Mouse (Mus musculus) layer of hippocampus, adult 9-10 months (tissue): ENCODE measurements around the gene Zfp169.
"Not testable (repeated sequence)": the region's sequence is repeated elsewhere in the genome, so short reads cannot be mapped to it uniquely, and the experiment has no call there.

Experiments used
- DNase-seq: peaks from one replicate; pipeline ENCODE4 v3.0.0; 2022; ENCODE audit warnings: low spot score

The Zfp169 gene

DNA sequence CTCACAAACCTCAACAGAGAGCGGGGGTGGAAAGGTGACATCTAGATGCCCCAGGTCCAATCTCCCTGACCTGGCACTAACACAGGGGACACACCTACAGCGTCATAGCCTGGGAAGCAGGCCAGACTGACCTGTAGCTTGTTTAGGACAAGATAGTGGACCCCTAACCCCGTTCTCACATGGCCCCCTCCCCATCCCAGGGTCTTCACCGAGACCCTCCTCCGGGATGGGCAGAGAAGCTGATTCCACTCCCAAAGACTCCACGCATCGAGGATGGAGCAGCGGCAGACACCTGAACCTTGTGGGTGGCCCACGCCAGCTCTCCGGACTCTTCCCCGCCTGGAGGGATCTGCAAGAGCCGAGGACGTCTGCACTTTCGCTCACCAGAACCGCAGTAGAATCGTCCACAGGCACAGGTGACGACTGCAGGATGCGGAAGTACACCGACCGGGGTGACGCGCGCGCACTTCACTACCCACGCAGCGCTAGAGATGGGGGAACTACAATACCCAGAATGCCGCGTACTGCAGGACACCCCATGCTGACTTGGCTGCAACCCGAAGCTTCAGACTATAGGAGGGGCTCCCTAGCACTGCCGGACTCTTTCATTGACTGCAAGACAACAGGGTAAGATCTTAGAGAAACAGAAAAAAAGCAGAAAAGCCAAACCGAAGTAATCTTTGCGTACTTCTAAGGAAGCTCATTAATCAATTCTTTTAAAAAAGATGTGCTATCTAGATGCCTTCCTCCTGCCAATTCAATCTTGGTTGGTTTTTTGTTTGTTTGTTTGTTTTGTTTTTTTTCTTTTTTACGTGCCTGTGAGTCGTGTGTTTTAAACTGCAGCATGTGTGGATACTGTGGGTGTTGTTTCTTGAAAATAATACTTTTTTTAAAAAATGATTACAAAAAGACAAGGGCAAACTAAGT is at the start of gene Zfp169, which contains the start of gene A830005F24Rik:
Gene Zfp169 (minus strand): TSS at position 449 of the 927 bp plus-strand sequence.
Gene A830005F24Rik (plus strand): TSS at position 568 of the 927 bp plus-strand sequence.
- DNase-seq: peak; percentile 78

DNA sequence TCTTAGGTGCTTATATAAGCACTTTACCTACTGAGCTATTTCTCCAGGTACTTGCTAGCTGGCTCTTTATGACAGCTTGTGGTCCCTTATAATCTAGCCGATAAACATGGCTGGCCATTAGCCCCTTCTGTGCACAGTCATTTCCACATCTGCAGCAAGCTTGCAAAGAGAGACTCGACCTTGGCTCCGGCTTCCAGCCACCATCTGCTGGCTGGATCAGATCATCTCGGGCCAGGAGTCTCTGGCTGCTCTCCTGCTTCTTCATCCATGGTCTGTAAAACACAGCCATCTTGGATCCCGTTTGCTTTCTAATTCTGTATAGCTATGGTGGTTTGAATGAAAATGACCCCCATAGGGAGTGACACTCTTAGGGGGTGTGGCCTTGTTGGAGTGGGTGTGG is 49.1 kb upstream of the Zfp169 start:
- no peak for DNase-seq

GRCm38 (mm10) chr13:48561481-48561880 is 48.2 kb upstream of the Zfp169 start:
- DNase-seq: no peak

DNA sequence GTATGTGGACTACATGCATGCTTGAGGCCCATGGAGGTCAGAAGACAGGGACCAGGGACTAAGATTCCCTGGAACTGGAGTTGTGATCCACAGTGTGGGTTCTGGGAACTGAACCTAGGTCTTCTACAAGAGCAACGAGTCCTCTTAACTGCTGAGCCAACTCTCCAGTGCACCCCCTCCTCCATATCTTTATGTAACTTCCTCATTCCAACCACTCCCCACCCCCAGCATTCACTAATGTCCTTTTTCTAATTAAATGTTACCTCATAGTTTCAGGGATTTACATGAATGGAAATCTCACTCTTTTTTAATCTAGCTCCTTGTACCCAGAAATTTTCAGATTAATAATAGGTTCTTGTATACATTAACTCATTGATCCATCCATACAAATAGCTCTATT is 42.7 kb upstream of the Zfp169 start:
- no peak for DNase-seq

- DNase-seq: no peak
Observed at GRCm38 (mm10) chr13:48554552-48554951, 41.3 kb upstream of the Zfp169 start.

- no peak for DNase-seq
Observed at GRCm38 (mm10) chr13:48553511-48553910, 40.3 kb upstream of the Zfp169 start.

DNA sequence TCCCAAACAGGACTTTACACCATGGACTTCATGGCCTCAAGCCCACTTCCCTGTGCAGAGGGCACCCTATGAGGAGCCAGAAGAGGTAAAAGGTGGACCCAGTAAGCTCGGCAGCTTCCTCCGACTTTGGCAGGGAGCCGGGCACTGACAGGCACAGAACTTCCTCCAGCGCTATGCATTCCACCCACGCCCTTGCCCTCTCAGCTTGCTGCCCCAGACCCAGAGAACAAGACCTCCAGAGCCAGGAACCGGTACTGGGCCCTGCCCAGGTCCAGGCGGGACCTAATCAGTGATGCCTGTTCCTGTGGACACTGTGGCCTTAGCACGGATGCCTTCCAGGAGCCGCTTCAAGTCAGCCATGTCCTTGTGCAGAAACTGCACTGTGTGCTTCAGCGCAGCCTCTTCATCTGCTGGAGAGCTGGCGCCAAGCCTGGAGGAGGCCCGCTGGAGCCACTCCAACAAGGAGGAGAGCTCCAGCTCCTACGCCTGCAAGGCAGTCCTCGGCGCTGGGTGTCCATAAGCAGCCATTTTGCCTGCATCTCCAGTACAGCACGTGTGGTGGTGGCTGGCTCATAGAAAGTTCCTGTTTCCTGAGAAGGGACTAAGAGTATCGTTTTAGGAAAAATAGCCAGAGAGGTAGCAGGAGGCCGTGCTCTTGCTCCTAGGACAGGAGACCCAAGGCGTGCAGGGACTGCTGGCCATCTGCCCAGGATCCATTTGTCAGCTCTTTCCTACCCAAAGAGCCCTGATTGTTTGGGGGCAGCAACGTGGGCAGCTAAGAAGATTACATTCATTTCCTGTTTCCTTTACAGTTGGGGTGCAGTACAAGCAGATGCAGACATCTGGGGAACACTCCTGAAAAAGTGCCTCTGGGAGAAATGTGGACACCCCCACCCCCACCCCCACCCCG is 39.2 kb upstream of the Zfp169 start:
- DNase-seq: peak; percentile 63

DNA sequence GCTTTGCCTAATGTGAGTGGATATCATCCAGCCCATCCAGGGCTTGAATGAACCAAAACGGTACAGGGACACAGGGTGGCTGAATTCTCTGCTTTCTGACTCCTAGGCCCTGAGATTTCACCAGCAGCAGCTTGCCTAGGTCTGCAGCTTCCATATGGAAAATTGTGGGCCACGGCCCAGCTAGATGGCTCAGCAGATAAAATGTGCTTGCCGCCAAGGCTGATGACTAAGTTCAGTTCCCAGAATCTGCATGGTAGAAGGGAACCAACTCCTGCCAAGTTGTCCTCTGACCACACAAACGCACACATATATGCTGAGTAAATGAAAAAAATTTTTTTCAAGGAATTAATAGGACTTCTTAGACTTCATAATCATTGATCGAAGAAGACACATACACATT is 35.0 kb upstream of the Zfp169 start:
- DNase-seq: no peak

DNA sequence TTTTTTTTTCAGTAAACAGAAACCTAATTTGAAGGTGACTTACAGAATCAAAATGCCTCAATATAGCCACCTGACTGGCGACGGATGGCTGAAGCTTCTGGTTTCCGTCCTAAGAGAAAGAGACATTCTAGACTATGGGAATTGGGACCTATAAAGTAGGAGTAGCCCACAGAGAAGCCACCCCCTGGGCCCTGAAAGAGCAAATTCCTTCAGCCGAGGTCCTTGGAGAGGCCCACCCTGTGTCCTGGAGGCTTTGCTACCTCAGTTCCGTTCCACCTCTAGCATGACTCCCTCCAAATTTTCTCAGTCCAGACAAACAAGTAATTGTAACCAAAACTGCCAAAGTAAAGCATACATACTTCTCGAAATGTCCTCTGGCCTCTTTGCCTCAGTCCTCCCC is 34.4 kb upstream of the Zfp169 start:
- DNase-seq: no peak

DNA sequence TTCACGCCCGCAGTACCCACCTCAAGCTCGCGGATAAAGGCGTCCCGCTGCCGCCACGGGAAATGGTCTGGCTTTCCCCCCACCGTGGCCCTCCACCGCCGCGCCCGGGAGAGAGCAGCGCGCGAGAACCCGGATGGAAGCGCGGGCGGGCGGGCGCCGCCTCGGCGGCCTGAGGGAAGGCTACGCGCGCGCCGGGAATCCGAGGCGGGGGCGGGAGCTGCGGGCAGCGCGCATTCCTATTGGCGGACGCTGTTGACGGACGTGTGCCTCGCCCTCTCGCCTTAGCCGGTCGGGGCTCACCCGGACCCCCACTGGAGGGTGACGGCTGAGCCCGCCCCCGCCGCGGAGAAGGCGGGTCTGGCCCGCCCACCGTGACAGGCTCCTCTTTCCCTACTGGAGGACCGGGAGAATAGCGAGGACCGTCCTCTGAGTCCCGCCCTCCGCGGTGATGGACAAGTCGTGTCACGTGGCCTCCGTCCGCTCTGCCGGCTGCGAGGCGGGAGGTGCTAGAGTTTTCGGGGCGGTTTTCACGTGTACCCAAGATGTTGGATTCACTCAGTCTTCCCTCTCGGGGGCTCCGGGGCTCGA is 33.2 kb upstream of the Zfp169 start:
- peak; percentile 96 for DNase-seq

GRCm38 (mm10) chr13:48545476-48546281 is 32.4 kb upstream of the Zfp169 start:
- peak; percentile 71 for DNase-seq

- DNase-seq: no peak
Observed at GRCm38 (mm10) chr13:48544867-48545266, 31.6 kb upstream of the Zfp169 start.

DNA sequence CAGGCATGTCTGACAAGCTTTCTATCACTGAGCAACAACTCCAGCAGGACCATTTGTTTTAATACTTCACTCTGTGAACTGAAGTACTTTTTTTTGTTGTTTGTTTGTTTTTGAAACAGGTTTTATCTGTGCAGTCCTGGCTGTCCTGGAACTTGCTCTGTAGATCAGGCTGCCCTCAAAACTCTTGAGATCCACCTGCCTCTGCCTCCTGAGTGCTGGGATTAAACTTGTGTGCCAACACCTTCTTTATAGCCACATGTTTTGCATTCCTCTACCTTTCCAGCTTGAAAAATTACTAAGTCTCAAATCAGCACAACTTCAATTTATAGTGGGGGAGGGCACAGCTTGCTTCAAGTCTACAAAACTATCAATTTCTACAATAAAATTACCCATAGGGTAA is 31.1 kb upstream of the Zfp169 start:
- no peak for DNase-seq

GRCm38 (mm10) chr13:48540488-48540887 is 27.2 kb upstream of the Zfp169 start:
- DNase-seq: no peak

DNA sequence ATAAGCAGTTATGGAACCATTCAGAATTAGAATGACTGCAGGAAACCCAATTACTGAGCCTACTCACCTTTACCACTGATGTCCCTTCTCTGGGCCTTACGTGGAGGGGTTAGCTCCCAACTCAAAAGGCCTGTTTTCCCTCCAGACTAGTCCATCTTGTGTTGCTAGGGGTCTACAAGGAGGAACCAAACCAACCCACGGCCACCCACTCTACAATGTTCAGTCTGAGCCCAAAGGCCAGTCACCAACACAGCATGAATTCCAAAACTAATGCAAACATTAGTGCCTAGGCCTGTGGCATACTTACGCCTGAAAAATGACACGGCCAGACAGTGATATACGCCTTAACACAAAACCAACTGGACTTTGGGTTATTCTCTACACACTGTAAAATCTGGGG is 20.2 kb upstream of the Zfp169 start:
- no peak for DNase-seq

DNA sequence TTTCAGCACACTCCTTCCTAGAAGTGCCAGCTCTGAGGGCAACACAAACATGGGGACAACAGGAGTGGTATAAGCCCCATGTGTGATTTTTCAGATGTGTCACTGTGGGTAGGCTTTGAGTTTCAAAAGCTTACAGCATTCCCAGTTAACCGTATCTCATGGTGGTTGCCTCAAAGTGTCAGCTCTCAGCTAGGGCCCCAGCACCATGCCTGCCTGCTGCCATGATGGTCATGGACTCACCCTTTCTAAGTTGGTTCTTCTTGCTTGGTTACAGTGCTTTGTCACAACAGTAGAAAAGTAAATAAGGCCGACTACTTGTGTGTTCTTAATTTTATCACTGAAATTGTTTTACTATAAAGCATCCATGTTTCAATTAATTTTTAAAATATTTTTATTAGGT is 18.2 kb upstream of the Zfp169 start:
- DNase-seq: no peak

DNA sequence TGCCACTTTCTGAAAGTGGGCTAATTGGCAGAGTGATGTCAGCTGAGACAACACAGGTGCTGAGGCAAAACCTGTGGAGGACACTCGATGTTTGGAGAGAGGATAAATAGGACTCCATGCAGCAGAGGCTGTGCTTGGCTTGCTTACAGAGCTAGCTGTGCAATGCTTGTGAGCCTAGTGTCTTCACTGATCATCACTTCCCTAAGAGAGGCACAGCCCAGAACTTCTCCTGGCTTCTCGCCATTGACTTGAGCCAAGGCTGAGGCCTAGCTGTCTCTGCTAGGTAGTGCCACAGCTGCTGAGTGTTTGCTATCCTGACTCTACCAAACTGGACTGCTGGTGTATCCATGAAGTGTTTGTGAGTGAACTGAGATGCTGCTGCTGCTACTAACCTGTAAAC is 17.4 kb upstream of the Zfp169 start:
- no peak for DNase-seq

- no peak for DNase-seq
Observed at GRCm38 (mm10) chr13:48529028-48529427, 15.8 kb upstream of the Zfp169 start.

DNA sequence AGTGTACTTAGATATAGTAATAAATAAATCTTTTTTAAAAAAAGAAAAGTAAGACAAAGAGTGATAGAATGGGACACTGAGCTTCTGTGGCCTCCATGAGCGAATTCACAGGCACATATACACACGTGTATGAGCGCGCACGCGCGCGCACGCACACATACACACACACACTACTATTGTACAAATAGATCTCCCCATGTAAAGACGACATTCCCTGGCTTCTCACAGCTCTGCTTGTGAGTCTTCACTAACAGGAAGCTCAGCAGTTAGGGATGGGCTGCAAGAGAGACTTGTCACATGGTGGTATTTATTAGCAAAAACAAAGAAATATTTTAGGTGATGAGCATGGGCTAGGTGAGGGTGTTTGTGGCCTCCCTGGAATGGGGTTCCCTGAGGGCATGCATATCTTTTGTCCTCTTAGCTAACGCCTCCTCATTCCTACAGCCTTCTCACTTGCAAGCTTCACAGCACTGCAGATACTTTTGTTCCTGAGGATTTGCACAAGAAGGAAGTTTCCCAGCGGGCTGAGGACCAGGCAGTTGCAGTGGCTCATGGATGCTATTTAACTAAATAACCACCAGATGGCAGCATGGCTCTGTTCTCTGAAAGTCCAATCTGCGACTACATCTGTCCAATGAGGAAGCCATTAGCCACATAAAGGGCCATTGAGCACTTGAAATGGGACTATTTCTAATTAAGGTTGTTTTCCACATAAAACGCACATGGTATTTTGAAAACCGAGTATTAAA is 15.0 kb upstream of the Zfp169 start:
- DNase-seq: peak; percentile 69

- no peak for DNase-seq
Observed at GRCm38 (mm10) chr13:48525745-48526144, 12.5 kb upstream of the Zfp169 start.

GRCm38 (mm10) chr13:48519122-48519521 is 5.9 kb upstream of the Zfp169 start:
- not testable (repeated sequence) for DNase-seq
